Mouse (Mus musculus) heart, embryonic 15.5 days (tissue): ENCODE results near the gene Slitrk3. TPM values are rescaled to one million over a fixed set of nuclear protein-coding genes. Genes with fewer than 3 reads are reported as not detected.

Experiments
- ATAC-seq: fragments of 200-750 bp; cut with Nextera tagmentation; replicated peaks from 2 replicates; pipeline ENCODE4 v1.8.0; 2017; ENCODE audit warnings: low read depth, moderate TSS enrichment; ENCODE audit not compliant: insufficient number of reproducible peaks, insufficient read depth, low FRiP score
- H3K27ac ChIP-seq: fragments of 300-500 bp; sonication (generic); 2 replicates; pipeline ENCODE4 v1.5.1; 2015; ENCODE audit warnings: mild to moderate bottlenecking, inconsistent platforms
- H3K27me3 ChIP-seq: fragments of 300-500 bp; sonication (generic); 2 replicates; pipeline ENCODE4 v1.6.1; 2015; ENCODE audit warnings: inconsistent platforms
- H3K36me3 ChIP-seq: fragments of 300-500 bp; sonication (generic); 2 replicates; pipeline ENCODE4 v1.6.1; 2015; ENCODE audit warnings: mild to moderate bottlenecking, inconsistent platforms
- H3K4me1 ChIP-seq: fragments of 300-500 bp; sonication (generic); replicated peaks from 2 replicates; pipeline ENCODE4 v1.6.1; 2015; ENCODE audit warnings: inconsistent platforms
- H3K4me2 ChIP-seq: fragments of 300-500 bp; sonication (generic); 2 replicates; pipeline ENCODE4 v1.6.1; 2015; ENCODE audit warnings: inconsistent platforms, mild to moderate bottlenecking, moderate library complexity
- H3K4me3 ChIP-seq: fragments of 300-500 bp; sonication (generic); 2 replicates; pipeline ENCODE4 v1.5.1; 2015; ENCODE audit warnings: mild to moderate bottlenecking, inconsistent platforms
- H3K9ac ChIP-seq: fragments of 300-500 bp; sonication (generic); 2 replicates; pipeline ENCODE4 v1.6.1; 2015; ENCODE audit warnings: mild to moderate bottlenecking, inconsistent platforms
- H3K9me3 ChIP-seq: fragments of 300-500 bp; sonication (generic); replicated peaks from 2 replicates; pipeline ENCODE4 v1.6.1; 2016; ENCODE audit warnings: inconsistent platforms
- WGBS: fragments of 180-500 bp; shearing (Covaris S2); methylation state at CpG from one replicate; pipeline ENCODE4 v1.1.7; 2015; ENCODE audit warnings: mixed read lengths; 5-methylcytosine and 5-hydroxymethylcytosine counted together
- polyA plus RNA-seq: library from polyadenylated mRNA; unstranded; fragments of >200 nt; fragmentation: Nextera tagmentation; extraction: Ambion mirVana; gene quantifications from 2 replicates; pipeline ENCODE4 v1.2.1, GENCODE M21; 2015

The Slitrk3 gene
- polyA plus RNA-seq, 1 experiment from 2014 or later: 0.13 TPM

- no peak overlapping the region for H3K4me3 ChIP-seq
- H3K36me3 ChIP-seq: no peaks in the 10 kb centered on the region
- no peaks in the 10 kb centered on the region for H3K9me3 ChIP-seq
- no peak overlapping the region for H3K4me2 ChIP-seq
- ATAC-seq: no peak
- no peaks in the 10 kb centered on the region for H3K4me1 ChIP-seq
- 7% methylated on average over 6 of the region's 6 CpGs for WGBS
- no peaks in the 10 kb centered on the region for H3K27me3 ChIP-seq
- no peak overlapping the region for H3K9ac ChIP-seq
- no peak overlapping the region for H3K27ac ChIP-seq
These were observed 51.6 kb downstream of the Slitrk3 start for GRCm38 (mm10) chr3:73006045-73006444.

GRCm38 (mm10) chr3:73002933-73003696, 54.5 kb downstream of the Slitrk3 start:
- no peak overlapping the region for H3K4me3 ChIP-seq
- H3K4me1 ChIP-seq: no peaks in the 10 kb centered on the region
- no peak overlapping the region for H3K27ac ChIP-seq
- H3K9me3 ChIP-seq: no peaks in the 10 kb centered on the region
- H3K9ac ChIP-seq: no peak overlapping the region
- H3K36me3 ChIP-seq: no peaks in the 10 kb centered on the region
- no peaks in the 10 kb centered on the region for H3K27me3 ChIP-seq
- WGBS: 87% methylated on average over 4 of the region's 4 CpGs
- no peak overlapping the region for H3K4me2 ChIP-seq
- ATAC-seq: no peak

DNA sequence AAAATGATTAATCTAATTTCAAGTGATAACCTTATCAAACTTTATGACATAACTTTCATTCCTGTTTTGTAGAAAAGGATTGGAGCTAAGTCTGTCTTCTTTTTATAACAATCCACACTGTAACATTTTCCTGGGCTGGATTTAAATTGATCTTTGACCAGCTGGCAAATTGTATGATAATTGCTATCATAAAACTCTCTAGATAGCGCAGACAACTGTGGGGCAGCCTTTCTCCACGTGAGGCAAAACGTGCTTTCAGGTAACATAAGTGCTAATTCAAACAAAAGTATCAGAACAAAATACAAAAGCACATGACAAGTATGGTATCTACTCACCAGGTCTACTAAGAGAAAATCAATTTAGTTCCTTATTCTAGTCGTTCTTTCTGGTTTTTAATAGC, 60.1 kb downstream of the Slitrk3 start:
- no peaks in the 10 kb centered on the region for H3K36me3 ChIP-seq
- no peak overlapping the region for H3K4me3 ChIP-seq
- H3K4me1 ChIP-seq: no peaks in the 10 kb centered on the region
- ATAC-seq: no peak
- H3K27ac ChIP-seq: no peak overlapping the region
- no peaks in the 10 kb centered on the region for H3K27me3 ChIP-seq
- H3K9ac ChIP-seq: no peak overlapping the region
- 60% methylated on average over 4 of the region's 4 CpGs for WGBS
- no peak overlapping the region for H3K4me2 ChIP-seq
- H3K9me3 ChIP-seq: no peaks in the 10 kb centered on the region

Other genes with a start within 250 kb of the Slitrk3 start
- not detected in 2 replicates for gene Sis, start 89.9 kb downstream of the Slitrk3 start, polyA plus RNA-seq